Mouse (Mus musculus) erythroblast, embryonic 14.5 days (primary cell): ENCODE results near the gene Prickle3.

Experiments
- GATA1 ChIP-seq: IDR thresholded peaks from 2 replicates; pipeline ENCODE4 v1.6.1; 2012; ENCODE audit warnings: low read length, inconsistent platforms, mixed read lengths
- TAL1 ChIP-seq: IDR thresholded peaks from 3 replicates; pipeline ENCODE4 v1.6.1; 2012; ENCODE audit warnings: low read length, inconsistent platforms, mixed read lengths

- no peak for TF ChIP-seq GATA1
- no peak for TF ChIP-seq TAL1
Measured at GRCm38 (mm10) chrX:7680057-7680412, 23.0 kb downstream of the Prickle3 start.
